Mouse (Mus musculus) CH12F3 (cell line): ENCODE results near the gene Zfp385c.
"Not testable (repeated sequence)": the region's sequence is repeated elsewhere in the genome, so short reads cannot be mapped to it uniquely, and the experiment has no call there.

Source experiments
- in situ Hi-C: fragments of 300-500 bp; cut with MboI; formaldehyde crosslinking; loops from 2 replicates; pipeline ENCODE4 v1.14.3; 2020; ENCODE audit warnings: low sequenced_read_pairs

Zfp385c gene

DNA sequence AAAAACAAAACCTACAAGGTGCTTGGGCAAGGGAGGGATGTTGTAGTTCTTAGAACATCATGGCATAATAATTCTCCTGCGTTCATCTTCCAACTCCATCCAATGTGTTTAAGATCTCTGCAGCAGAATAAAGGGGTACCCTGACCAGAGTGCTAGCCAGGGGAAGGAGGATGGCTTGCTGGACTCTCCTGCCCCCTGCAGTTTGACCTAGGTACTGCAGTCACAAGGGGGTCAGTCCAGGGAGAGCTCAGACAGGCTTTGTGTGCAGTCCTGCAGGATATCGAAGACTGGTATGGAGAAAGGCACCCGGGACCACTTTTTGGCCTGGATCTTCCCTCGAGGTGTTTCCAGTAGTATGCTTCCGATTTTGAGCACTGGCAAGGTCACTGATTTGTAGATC is 2.7 kb upstream of the Zfp385c start:
- in situ Hi-C loops = loop anchor here (5.0 kb wide), 2 partner anchors 63 to 123 kb away; partner anchors contain the start of gene Cnp

DNA sequence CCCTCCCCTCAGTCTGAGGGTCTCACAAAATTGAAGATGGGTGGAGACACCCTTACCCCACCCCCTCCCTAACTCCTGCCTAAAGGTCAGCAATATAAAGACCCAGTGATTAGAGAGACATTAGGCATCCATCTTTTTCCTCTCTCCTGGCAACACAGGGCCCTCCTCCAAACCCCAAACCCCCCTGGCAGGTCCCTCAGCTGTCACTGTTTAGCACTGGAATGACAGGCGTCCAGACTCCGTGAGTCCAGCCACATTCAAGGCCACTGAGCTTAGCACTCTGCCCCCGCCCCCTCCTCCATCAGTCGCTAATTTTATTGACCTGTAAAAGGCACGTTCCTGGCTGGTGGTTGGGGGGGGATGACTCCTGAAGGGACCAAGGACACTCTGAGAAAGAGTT is 899 bp upstream of the Zfp385c start:
- in situ Hi-C loops = no loop called here

DNA sequence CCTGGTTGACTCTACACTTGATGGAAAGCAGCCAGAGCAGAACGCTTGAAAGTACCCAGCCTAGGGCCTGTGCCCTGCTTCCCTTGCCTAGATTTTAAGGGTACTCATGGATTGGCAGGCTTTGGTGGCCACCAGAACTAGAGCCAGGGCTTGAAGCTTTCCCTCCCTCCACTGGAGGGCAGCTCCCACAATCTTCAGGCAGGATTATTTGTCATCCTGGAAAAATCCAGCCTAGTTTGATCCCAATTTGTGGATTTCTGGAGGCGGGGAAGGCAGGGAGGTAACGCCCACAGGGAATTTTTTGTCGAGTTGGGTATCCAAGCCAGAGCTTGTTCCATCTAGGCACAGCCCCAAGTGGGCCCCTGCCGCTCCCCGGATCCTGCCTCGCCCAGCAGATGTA is 1.9 kb downstream of the Zfp385c start:
- in situ Hi-C loops = no loop called here

DNA sequence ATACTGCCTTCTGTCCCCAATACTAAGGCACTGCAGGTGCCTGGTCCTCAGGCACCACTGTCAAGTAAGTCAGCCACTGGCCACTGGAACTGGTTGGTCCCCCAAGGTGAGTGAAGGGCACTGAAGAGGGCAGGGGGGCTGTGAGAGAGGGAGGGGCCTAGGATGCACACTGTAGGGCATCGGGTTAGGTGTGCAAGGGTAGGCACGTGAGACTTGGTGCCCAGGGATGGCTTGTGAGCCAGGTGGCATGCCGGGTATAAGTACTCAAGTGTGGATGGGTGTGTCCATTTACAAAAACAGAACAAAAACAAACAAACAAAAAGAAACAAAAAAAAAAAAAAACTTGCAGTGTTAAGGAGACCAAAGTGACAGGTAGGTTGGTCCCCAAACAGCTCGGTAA is 3.8 kb downstream of the Zfp385c start:
- in situ Hi-C loops = no loop called here

DNA sequence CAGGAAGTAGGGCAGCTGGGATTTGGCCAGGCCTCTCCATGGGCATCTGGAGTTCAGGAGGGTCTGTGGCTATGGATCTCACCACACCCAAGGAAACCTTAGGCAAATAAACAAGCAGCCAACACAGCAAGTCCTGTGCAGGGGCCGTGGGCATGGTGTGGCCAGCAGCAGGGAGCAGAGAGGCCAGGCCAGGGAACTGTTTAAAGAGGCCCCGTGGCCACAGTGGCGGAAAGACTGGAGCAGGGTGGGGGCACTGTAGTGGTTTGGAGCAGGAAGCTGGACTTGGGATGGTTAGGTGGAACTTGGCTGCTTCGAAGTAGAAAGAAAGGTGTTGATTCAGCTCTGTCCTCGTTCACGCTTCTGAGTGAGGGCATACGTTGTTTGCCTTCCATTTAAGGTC is 5.0 kb downstream of the Zfp385c start:
- in situ Hi-C loops = no loop called here

DNA sequence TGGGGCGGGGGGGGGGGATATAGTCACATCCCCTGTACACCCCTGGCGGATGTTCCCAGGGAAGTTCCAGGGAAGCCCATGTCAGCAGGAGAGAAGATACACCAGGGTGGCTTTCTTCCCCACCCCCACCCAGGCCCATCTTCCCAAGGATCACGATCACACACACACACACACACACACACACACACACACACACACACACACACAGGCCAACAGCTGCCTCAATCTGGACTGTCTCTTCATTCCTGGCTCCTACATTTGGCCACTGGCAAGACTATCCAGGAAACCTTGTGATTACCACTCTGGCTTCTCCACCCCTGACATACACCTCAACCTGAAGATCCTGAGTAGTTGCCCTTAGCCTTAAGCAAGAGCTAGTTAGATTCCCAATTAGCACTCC is 6.9 kb downstream of the Zfp385c start:
- in situ Hi-C loops = no loop called here

DNA sequence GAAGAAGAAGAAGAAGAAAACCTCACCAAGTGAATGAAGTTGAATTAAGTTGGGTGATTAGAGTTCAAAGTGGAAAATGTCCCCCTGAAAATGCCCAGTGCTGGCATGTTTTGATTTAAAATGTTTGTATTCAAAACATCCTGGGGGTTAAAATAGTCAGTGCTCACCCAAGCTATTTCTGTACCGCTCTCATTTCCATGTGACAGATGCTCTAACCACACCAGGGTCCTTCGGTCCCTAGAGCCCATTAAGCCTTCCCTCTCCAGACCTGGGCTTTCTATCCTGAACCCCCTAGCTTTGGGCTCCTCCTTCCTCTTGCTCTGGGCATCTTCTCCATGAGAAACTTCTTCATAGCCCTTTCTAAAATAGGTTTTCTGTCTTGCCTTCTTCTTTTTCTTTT is 8.2 kb downstream of the Zfp385c start:
- in situ Hi-C loops = no loop called here

DNA sequence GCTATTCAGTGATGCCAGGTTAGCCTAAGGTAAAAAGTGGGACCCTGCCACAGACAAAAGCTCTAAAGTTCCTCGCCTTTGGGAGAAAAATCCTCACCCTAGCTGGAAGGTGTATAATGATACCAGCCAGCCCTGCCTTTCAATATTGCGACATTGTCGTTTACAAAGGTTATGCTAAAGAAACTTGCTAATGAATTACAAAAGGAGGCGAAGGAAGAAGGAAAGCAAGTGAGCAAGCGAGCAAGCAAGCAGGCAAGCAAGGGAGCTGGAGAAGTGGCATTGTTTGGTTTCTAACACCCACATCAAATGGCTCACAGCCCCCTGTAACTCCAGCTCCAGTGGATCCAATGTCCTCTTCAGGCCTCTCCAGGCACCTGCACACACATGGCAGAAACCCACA is 9.7 kb downstream of the Zfp385c start:
- in situ Hi-C loops = no loop called here

DNA sequence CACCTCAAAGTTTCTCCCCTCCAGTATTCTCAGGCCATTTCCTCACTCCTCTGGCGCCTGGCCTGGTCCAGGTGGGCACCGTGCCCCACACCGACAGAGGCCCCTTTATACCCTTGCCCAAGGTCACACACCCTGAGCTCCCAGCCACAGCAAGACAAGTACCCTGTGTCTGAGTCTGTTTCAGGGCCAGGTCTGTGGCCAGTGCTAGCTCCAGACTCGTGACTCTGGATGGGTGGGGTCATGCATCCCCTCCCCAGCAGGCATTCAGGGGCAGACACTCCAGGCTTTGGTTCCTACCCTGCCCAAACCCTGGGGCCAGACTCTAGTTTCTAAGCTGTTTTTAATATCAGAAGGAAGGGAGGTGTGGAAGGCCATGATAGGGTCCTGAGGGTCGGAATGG is 10.4 kb downstream of the Zfp385c start:
- in situ Hi-C loops = no loop called here

DNA sequence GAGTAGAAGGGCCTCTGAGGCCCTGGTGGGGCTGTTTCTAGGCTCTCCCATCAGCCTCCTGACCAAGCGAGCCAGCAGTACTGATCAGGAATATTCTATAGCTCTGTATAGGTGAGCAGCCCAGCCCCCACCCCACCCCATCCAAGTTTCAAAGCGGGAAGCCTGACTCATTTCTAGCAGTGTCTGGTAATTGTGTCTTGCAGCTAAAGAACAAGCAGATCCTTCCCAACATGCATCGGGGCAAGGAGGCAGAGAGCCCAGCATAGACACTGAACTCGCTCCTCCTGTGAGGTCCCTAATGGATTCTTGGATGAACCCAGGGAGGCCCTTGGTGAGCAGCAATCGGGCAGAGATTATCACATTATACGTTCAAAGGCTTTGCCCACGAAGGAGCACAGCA is 14.4 kb downstream of the Zfp385c start:
- in situ Hi-C loops = no loop called here

DNA sequence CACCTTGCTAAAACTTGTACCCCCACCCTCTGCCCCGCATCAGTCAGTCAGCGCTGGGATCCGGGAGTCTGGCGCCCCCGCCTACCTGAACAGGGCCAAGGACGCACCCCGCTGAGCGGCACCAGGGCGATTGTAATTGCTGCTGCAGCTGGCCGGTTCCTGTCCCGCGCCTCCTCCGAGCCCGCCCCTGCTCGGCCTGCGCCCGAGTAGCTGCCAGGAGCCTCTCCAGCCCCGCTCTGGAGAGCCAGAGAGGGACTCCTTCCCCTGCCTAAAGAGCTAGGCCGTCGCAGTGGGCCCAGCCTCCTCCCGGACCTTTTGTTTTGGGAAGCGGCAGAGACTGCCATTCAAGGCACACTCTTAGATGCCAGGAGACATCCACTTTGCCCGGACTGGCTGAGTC is 19.1 kb downstream of the Zfp385c start:
- in situ Hi-C loops = no loop called here

DNA sequence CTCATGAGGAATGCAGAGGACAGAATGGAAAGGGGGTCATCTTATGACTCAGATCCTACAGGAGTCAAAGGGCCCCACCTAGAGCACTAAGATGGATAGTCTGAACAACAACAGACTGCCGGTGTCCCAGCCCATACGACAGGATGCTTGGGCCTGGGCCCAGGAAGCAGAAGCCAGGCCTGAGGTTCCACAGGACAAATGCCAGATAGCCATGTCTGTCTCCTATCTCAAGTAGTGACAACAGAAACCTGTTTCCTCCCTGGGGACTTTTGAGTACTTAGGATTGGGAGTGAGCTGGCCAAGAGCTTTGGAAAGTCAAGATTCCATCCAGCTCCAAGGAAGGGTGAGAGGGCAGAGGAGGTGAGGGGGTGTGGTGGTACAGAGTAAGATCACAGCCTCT is 20.3 kb downstream of the Zfp385c start:
- in situ Hi-C loops = no loop called here

DNA sequence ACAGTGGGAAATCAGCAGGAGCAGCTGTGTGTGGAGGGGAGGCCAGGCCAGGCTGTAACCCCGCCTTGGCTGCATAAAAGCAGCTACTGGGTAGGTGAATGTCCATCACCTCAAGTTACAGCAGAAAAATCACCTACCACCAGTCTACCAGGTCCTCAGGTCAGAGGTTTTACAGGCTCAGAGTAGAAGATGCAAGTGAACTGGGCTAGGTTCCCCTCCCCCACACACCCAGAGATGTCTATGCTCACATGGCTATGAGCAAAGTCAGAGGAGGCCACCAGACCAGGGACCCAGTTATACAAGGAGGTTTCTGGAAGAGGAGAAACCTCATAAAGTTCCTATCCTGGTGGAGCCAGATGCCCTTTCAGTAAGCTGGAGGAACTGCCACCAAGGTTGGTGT is 21.2 kb downstream of the Zfp385c start:
- in situ Hi-C loops = no loop called here

DNA sequence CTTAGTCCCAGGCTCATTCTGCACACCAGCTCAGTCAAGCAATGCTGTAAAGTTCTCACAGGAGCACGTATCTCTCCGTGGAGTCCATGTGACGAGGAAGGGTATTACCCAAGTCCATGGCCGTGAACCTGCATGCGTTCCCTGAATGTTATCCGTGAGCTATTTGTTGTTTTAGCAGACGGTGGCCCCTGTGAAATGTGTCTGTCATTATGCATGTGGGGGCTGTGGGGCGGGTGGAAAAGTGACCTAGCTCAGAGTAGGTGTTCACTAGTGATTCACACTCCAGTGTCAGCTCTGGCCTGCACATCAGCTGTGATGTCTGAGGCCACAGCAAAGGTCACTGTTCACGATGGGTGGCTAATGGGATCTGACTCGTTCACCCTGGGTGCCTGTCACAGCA is 32.4 kb downstream of the Zfp385c start:
- in situ Hi-C loops = no loop called here

DNA sequence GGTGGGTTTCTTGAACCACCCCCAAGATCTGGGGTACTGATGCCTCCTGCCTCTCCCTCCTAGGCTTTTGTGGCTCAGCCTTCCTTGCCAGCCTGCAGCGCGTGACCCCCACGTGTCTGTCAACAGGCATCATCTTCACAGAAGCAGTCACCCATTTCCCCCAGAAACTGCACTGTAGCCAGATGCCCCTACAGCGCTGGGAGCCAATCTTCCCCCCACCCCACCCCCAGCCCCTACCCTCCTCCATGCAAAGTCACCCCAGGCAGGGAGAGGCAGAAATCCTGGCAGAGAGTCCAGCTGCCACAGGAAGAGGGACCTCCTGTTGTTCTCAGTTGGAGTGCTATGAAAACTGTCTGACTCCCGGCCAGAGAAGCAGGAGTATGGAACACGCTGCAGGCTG is 35.8 kb downstream of the Zfp385c start:
- in situ Hi-C loops = no loop called here

DNA sequence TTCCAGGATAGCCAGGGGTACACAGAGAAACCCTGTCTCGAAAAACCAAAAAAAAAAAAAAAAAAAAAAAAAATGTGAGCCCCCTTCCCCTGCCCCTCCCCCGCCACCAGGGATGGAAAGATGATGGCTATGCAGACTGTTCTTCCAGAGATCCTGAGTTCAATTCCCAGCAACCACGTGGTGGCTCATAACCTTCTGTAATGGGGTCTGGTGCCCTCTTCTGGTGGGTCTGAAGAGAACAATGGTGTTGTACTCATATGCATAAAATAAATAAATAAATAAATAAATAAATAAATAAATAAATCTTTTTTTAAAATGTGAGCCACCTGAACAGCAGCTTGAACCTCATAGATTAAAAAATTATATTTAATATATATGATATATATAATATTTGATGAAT is 36.7 kb downstream of the Zfp385c start:
- in situ Hi-C loops = not testable (repeated sequence)

DNA sequence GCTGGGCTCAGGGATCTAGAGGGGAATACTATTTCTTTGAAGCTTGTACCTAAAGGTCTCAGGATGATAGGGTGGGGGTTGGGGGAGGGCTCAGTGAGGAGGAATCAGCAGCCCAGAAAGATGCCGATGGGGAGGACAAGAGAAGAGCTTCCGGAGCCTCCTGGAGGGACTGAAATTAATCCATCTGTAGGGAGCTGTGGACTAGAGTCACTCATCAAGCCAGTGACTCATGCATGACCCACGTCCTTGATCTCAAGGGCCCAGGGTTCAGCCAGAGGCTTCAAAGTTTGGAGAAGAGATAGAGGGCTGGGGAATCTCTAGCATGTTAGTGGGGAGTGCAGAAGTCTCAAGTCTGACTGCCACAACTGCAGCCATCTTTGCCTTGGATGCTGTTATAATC is 40.5 kb downstream of the Zfp385c start:
- in situ Hi-C loops = no loop called here

DNA sequence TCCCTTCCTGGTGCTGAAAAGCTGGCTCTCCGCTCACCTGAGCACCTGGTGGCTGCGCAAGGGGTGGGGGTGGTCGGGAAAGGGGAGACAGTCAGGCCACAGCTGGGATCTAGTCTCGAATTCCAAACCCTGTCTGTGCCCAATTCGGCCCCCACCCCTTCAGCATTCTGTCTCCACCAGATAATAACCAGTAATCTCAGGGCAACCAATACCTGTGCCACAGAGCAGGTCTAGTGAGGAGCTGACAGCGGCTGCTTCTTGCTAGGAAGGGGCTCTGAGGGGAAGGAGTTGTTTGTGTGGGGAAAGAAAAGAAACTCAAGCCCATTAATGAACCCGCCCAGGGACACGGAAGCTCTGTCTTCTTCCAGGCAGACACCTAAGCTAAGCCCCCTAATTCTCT is 41.0 kb downstream of the Zfp385c start:
- in situ Hi-C loops = no loop called here

DNA sequence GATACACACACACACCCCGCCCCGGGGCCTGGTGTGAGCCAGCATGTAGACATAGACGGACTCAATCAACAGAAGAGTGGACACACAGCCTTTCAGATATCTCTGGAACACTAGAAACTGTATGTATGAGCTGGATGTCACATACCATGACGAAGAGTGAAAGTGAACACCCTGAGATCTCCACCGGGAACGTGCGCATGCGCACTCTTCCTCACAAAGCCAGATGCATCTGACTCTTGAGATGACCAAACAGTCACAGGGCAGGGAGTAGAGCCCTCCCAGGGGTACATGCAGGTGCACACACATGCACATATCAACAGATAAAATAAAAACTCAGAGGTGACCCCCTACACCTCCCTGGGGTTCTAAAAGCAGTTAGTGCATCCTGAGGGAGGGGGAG is 43.9 kb downstream of the Zfp385c start:
- in situ Hi-C loops = no loop called here

DNA sequence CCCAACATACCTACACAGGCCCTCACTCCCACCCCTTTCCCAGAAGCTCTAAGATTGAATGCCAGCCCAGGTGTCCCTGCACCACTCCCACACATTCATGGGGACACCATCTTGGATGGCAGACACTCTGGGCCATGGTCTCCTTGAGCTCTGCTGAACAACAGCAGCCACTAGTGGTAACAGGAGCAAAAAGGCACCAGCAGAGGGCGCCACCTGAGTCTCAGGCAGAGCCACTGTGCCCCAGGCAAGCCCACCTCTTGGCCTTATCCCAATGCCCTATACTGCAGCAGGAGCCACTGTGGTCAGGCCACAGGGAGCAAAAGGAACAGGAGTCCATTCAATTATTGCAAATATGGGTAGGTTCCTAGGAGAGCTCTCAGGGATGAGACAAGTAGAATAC is 46.0 kb downstream of the Zfp385c start:
- in situ Hi-C loops = no loop called here

DNA sequence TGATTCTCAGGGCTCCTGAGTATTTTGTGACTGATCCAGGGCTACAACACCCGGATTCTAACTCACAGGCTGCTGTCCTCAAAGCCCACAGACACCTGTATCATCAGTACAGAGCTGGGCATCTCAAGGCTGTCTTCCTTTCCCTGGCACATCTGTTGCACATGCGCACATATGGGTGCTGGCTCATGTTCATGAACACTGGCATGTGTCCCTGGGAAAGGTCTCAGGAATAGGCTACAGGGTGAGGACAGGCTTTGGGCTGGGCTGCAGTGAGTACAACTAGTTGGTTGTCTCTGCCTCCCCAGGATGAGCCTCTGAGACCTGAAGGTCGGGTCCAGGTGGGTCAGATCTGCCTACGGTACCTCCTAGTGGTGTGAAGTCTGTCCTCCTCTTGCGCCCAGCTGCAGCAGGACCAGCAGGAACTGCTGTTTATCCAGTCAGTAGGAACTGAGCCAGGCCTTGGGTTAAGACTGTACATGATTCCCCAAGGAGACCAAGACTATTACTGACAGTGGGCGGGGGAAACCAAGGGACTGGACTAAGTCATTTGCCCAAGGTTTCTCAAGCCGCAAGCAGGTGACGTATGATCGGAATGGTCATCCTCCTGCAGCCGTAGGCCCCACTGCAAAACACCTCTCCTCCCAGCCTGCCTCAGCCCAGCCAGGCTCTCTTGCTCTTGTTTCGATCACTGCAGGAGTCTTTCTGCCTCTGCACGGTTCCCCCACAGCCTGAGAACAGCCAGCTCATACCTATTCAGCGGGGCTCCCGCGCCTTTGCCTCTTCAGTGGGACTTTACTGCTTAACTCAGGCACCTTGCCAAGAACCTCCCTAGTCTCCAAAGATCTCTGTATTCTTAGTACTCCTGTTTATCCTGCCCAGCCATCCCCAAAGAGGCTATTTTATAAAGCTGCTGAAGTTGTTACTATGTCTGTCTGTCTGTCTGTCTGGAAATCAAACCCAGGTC is 48.4 kb downstream of the Zfp385c start:
- in situ Hi-C loops = no loop called here

DNA sequence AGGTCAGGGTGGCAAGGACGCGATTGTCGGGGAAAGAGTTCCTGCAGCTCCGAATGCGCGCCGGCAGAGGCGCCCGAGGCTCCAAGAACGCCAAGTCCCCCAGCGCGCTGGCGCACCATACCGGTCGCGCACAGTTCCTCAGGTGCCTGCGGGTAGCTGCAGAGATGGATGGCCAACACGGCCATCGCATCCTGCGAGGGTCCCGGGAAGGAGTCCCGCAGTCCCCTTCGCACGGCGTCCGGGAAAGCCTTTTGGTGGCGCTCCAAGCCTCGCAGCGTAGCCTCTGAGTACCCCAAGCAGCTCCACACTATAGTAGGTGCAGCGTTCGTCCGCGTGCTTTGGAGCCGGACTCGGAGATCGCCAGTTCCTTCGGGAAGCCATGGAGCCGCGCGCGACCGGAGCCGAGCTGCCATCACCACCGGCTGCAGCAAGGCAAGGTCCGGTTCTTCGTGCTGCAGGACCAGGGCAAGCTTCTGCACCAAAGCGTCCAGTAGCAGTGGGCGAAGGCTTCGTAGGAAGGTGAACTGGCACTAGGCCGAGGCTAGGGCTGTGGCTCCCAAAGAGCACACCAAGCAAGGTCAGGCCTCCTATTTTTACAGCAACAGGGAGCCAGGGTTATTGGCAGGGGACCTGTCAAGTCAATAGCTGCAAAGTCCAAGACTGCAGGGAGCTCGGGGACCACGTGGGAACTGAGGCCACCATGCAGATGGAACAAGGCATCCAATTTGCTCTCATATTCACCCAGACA is 51.9 kb downstream of the Zfp385c start:
- in situ Hi-C loops = no loop called here
